Mouse (Mus musculus) thymus, adult 2 months (tissue): ENCODE measurements around the gene Gm21988. TPM values are rescaled to one million over a fixed set of nuclear protein-coding genes. Genes with fewer than 3 reads are reported as not detected.
A peak's percentile ranks its signal among the peaks of the same experiment; 100 is the strongest.

Experiments used
- DNase-seq: peaks from one replicate; pipeline ENCODE4 v3.0.0; 2021
- H3K27ac ChIP-seq: fragments of 200-500 bp; 2 replicates; pipeline ENCODE4 v1.5.1; 2012; ENCODE audit warnings: low read length, control low read depth; ENCODE audit not compliant: control insufficient read depth, insufficient read depth
- H3K27me3 ChIP-seq: fragments of 200-500 bp; 2 replicates; pipeline ENCODE4 v1.6.1; 2012; ENCODE audit warnings: mild to moderate bottlenecking, low read length, moderate library complexity, mixed read lengths; ENCODE audit not compliant: control insufficient read depth, insufficient read depth
- H3K36me3 ChIP-seq: fragments of 200-500 bp; 2 replicates; pipeline ENCODE4 v1.6.1; 2012; ENCODE audit warnings: mild to moderate bottlenecking, low read length, moderate library complexity; ENCODE audit not compliant: control insufficient read depth, insufficient read depth
- H3K4me1 ChIP-seq: fragments of 200-500 bp; replicated peaks from 2 replicates; pipeline ENCODE4 v1.6.1; 2012; ENCODE audit warnings: low read length; ENCODE audit not compliant: control insufficient read depth, insufficient read depth
- H3K4me3 ChIP-seq: fragments of 200-500 bp; 2 replicates; pipeline ENCODE4 v1.5.1; 2012; ENCODE audit warnings: mild to moderate bottlenecking, low read length, control low read depth, moderate library complexity; ENCODE audit not compliant: control insufficient read depth, insufficient read depth
- CTCF ChIP-seq: fragments of 200-500 bp; IDR thresholded peaks from 2 replicates; pipeline ENCODE4 v1.5.1; 2012; ENCODE audit warnings: mild to moderate bottlenecking, control low read depth, low read length, moderate library complexity, borderline replicate concordance; ENCODE audit not compliant: control insufficient read depth, poor library complexity, insufficient read depth; ENCODE audit errors: extremely low read depth
- POLR2A ChIP-seq: fragments of 200-500 bp; IDR thresholded peaks from 2 replicates; pipeline ENCODE4 v1.6.1; 2012; ENCODE audit warnings: mild to moderate bottlenecking, low read length, control low read depth, moderate library complexity; ENCODE audit not compliant: control insufficient read depth, poor library complexity, insufficient read depth; ENCODE audit errors: extremely low read depth
- WGBS: fragments of 180-500 bp; shearing (Covaris S2); methylation state at CpG from one replicate; pipeline ENCODE4 v1.1.7; 2018; 5-methylcytosine and 5-hydroxymethylcytosine counted together
- polyA plus RNA-seq: library from polyadenylated mRNA; depleted of rRNA; stranded (reverse); fragments of >200 nt; gene quantifications from 2 replicates; pipeline ENCODE4 v1.2.3, GENCODE M21; 2012

Gene Gm21988
- polyA plus RNA-seq, 1 experiment, result 11.1 TPM

GRCm38 (mm10) chr11:70254337-70254736 is 14.7 kb upstream of the Gm21988 start:
- WGBS, result 7% methylated on average over 18 of the region's 18 CpGs
- Histone ChIP-seq H3K27me3 (peaks cover 15% of the 10 kb centered on the region), H3K27ac (no peak overlapping the region), H3K4me3 (no peak overlapping the region), H3K4me1 (peaks cover 14% of the 10 kb centered on the region), H3K36me3 (no peaks in the 10 kb centered on the region)
- TF ChIP-seq POLR2A, result no peak
- TF ChIP-seq CTCF, result no peak
- no peak for DNase-seq

GRCm38 (mm10) chr11:70251853-70252252 is 12.2 kb upstream of the Gm21988 start:
- H3K36me3 ChIP-seq, result no peaks in the 10 kb centered on the region
- H3K4me3 ChIP-seq, result no peak overlapping the region
- H3K27me3 ChIP-seq, result peaks cover 15% of the 10 kb centered on the region
- DNase-seq, result no peak
- H3K4me1 ChIP-seq, result peaks cover 14% of the 10 kb centered on the region
- TF ChIP-seq POLR2A, result no peak
- whole genome bisulfite sequencing, result 94% methylated on average over 8 of the region's 8 CpGs
- H3K27ac ChIP-seq, result no peak overlapping the region

- no peak overlapping the region for H3K4me3 ChIP-seq
- 37% methylated on average over 11 of the region's 11 CpGs for WGBS
These were observed 10.5 kb upstream of the Gm21988 start for GRCm38 (mm10) chr11:70250150-70250549.

GRCm38 (mm10) chr11:70247136-70247845 is 7.7 kb upstream of the Gm21988 start:
- no peak overlapping the region for H3K27ac ChIP-seq
- no peaks in the 10 kb centered on the region for H3K36me3 ChIP-seq
- WGBS, result 60% methylated on average over 9 of the region's 9 CpGs
- peak; percentile 87 for DNase-seq
- no peaks in the 10 kb centered on the region; the same call in 1 of the 2 replicates for H3K4me1 ChIP-seq
- no peak overlapping the region for H3K4me3 ChIP-seq
- no peaks in the 10 kb centered on the region for H3K27me3 ChIP-seq
- TF ChIP-seq POLR2A, result no peak
- TF ChIP-seq CTCF, result no peak

More at GRCm38 (mm10) chr11:70250150-70250549, 10.5 kb upstream of the Gm21988 start:
- H3K36me3 ChIP-seq, result no peaks in the 10 kb centered on the region
- no peak for TF ChIP-seq POLR2A
- no peak for TF ChIP-seq CTCF
- H3K27me3 ChIP-seq, result peaks cover 15% of the 10 kb centered on the region
- DNase-seq, result no peak
- no peak overlapping the region for H3K27ac ChIP-seq
- H3K4me1 ChIP-seq, result peaks cover 13% of the 10 kb centered on the region

- Histone ChIP-seq H3K36me3 (no peaks in the 10 kb centered on the region), H3K27ac (no peak overlapping the region), H3K4me1 (peaks cover 15% of the 10 kb centered on the region), H3K27me3 (no peaks in the 10 kb centered on the region), H3K4me3 (no peak overlapping the region)
- DNase-seq, result no peak
- TF ChIP-seq POLR2A (no peak), CTCF (no peak)
- WGBS, result 77% methylated on average over 11 of the region's 11 CpGs
These were observed 3.0 kb upstream of the Gm21988 start for GRCm38 (mm10) chr11:70242591-70242990.

GRCm38 (mm10) chr11:70238591-70239440 is 814 bp downstream of the Gm21988 start:
- Histone ChIP-seq H3K27me3 (no peaks in the 10 kb centered on the region), H3K4me1 (peaks cover 21% of the 10 kb centered on the region), H3K4me3 (peak overlapping the region; percentile 96), H3K36me3 (no peaks in the 10 kb centered on the region), H3K27ac (peak overlapping the region; percentile 76)
- no peak for DNase-seq
- WGBS, result 13% methylated on average over 23 of the region's 23 CpGs
- TF ChIP-seq CTCF (no peak), POLR2A (no peak)

- peak within 1 kb of the TSS; percentile 76 for H3K27ac ChIP-seq
- TF ChIP-seq CTCF, result peak; percentile 81
- peak; percentile 77 for TF ChIP-seq POLR2A
- H3K27me3 ChIP-seq, result no peaks in the 10 kb centered on the region
- H3K4me1 ChIP-seq, result peaks cover 21% of the 10 kb centered on the region
- under 1% methylated on average over 70 of the region's 70 CpGs for WGBS
- H3K36me3 ChIP-seq, result no peaks in the 10 kb centered on the region
- peak; percentile 99 for DNase-seq
- H3K4me3 ChIP-seq, result peak within 1 kb of the TSS; percentile 72
These were observed 2.0 kb downstream of the Gm21988 start, which contains the start of gene 0610010K14Rik for GRCm38 (mm10) chr11:70237457-70238167. 0610010K14Rik (minus strand) TSS chr11:70237914.
